Mouse (Mus musculus) spleen, adult 2 months (tissue): ENCODE results near the gene Dph7. TPM values are rescaled to one million over a fixed set of nuclear protein-coding genes. Genes with fewer than 3 reads are reported as not detected.

ENCODE experiments used
- DNase-seq, 2 experiments: peaks; one replicate each; pipeline versions ENCODE4 v3.0.0 to v3.0.0-alpha.2; 2012 to 2021; ENCODE audit warnings: low spot score in 2 of 2, low read depth in 1 of 2
- H3K27ac ChIP-seq: fragments of 200-500 bp; 2 replicates; pipeline ENCODE4 v1.5.1; 2012; ENCODE audit warnings: low read length, inconsistent platforms; ENCODE audit not compliant: insufficient read depth
- H3K27me3 ChIP-seq: fragments of 200-500 bp; 2 replicates; pipeline ENCODE4 v1.6.1; 2012; ENCODE audit warnings: mild to moderate bottlenecking, moderate library complexity, low read length, inconsistent platforms; ENCODE audit not compliant: control insufficient read depth, insufficient read depth
- H3K36me3 ChIP-seq: fragments of 200-500 bp; 2 replicates; pipeline ENCODE4 v1.6.1; 2012; ENCODE audit warnings: mild to moderate bottlenecking, low read length, inconsistent platforms; ENCODE audit not compliant: control insufficient read depth, insufficient read depth
- H3K4me1 ChIP-seq: fragments of 200-500 bp; 2 replicates; pipeline ENCODE4 v1.6.1; 2011; ENCODE audit warnings: inconsistent platforms; ENCODE audit not compliant: control insufficient read depth, insufficient read depth, insufficient read length
- H3K4me3 ChIP-seq: fragments of 200-500 bp; 2 replicates; pipeline ENCODE4 v1.5.1; 2011; ENCODE audit warnings: mild to moderate bottlenecking, inconsistent platforms; ENCODE audit not compliant: insufficient read depth, insufficient read length; ENCODE audit errors: extremely low read depth
- CTCF ChIP-seq: fragments of 200-500 bp; IDR thresholded peaks from 2 replicates; pipeline ENCODE4 v1.5.1; 2011; ENCODE audit warnings: mild to moderate bottlenecking, inconsistent platforms; ENCODE audit not compliant: insufficient read depth, insufficient read length, insufficient replicate concordance; ENCODE audit errors: extremely low read depth
- POLR2A ChIP-seq: fragments of 200-500 bp; IDR thresholded peaks from 2 replicates; pipeline ENCODE4 v1.6.1; 2011; ENCODE audit warnings: low read depth, low read length, inconsistent platforms
- polyA plus RNA-seq: library from polyadenylated mRNA; depleted of rRNA; stranded (reverse); fragments of >200 nt; gene quantifications from 2 replicates; pipeline ENCODE4 v1.2.3, GENCODE M21; 2012; rRNA removed

Gene Dph7
- polyA plus RNA-seq, 1 experiment = 16.0 TPM

DNA sequence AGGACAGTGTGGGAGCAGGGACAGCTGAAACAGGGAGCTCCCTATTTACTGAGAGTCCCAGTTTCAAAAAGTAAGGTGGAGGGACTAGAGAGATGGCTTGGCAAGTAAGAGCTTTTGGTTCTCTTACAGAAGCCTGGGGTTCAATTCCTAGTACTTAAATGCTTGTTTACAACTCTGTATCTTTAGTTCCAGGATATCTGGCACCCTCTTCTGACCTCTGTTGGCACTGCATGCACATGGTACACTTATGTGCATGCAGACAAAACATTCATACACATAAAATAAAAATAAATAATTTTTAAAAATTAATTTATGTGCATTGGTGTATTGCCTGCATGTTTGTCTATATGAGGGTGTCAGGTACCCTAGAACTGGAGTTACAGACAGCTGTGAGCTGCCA is 46.0 kb downstream of the Dph7 start:
- no peak for TF ChIP-seq CTCF
- no peak for TF ChIP-seq POLR2A
- H3K27ac ChIP-seq = no peak overlapping the region
- H3K36me3 ChIP-seq = peaks cover 18% of the 10 kb centered on the region; the same call in 1 of the 2 replicates
- no peak overlapping the region for H3K4me3 ChIP-seq
- DNase-seq = no peak
- H3K27me3 ChIP-seq = no peaks in the 10 kb centered on the region
- H3K4me1 ChIP-seq = no peaks in the 10 kb centered on the region

Other genes with a start within 250 kb of the Dph7 start
- gene Cacna1b, start 199.2 kb upstream of the Dph7 start, polyA plus RNA-seq = 5.0 and 7.4 TPM in 2 replicates
- 39.4 and 43.8 TPM in 2 replicates for gene Ehmt1, start 42.8 kb upstream of the Dph7 start, polyA plus RNA-seq
- gene Arrdc1, start 27.1 kb upstream of the Dph7 start, polyA plus RNA-seq = 192 and 248 TPM in 2 replicates
- gene Zmynd19, start 12.6 kb upstream of the Dph7 start, polyA plus RNA-seq = 3.8 and 4.9 TPM in 2 replicates
- 12.6 and 18.8 TPM in 2 replicates for gene Mrpl41, start 12.7 kb downstream of the Dph7 start, polyA plus RNA-seq
- 43.0 and 50.4 TPM in 2 replicates for gene Pnpla7, start 13.6 kb downstream of the Dph7 start, polyA plus RNA-seq
- gene Nsmf, start 92.0 kb downstream of the Dph7 start, polyA plus RNA-seq = 43.0 and 81.9 TPM in 2 replicates
- gene Entpd8, start 117.9 kb downstream of the Dph7 start, polyA plus RNA-seq = 0.05 and 0.14 TPM in 2 replicates
- gene Noxa1, start 132.7 kb downstream of the Dph7 start, polyA plus RNA-seq = 0.21 and 0.25 TPM in 2 replicates
- gene Nrarp, start 218.4 kb downstream of the Dph7 start, polyA plus RNA-seq = 8.0 and 13.8 TPM in 2 replicates
- 77.5 and 104 TPM in 2 replicates for gene Tor4a, start 234.5 kb downstream of the Dph7 start, polyA plus RNA-seq
- 61.6 and 68.1 TPM in 2 replicates for gene Nelfb, start 249.1 kb downstream of the Dph7 start, polyA plus RNA-seq